Mouse (Mus musculus) hindbrain, postnatal 0 days (tissue): ENCODE measurements at regions not wholly inside any gene's neighbourhood (a gene's known extent, or its start where the extent isn't known, plus 50 kb on each side); places are given as distances from the start of the nearest gene placed in this dataset.

Source experiments
- ATAC-seq: fragments of 200-750 bp; cut with Nextera tagmentation; 2 replicates; pipeline ENCODE4 v1.8.0; 2017; ENCODE audit warnings: mild to moderate bottlenecking, moderate TSS enrichment, moderate library complexity
- DNase-seq: peaks from one replicate; pipeline ENCODE4 v3.0.0-alpha.2; 2015; ENCODE audit warnings: low spot score
- H3K27ac ChIP-seq: fragments of 300-500 bp; sonication (generic); 2 replicates; pipeline ENCODE4 v1.5.1; 2014; ENCODE audit warnings: mild to moderate bottlenecking
- H3K27me3 ChIP-seq: fragments of 300-500 bp; sonication (generic); 2 replicates; pipeline ENCODE4 v1.6.1; 2014; ENCODE audit warnings: low read length, mixed read lengths; ENCODE audit not compliant: insufficient read depth
- H3K36me3 ChIP-seq: fragments of 300-500 bp; sonication (generic); 2 replicates; pipeline ENCODE4 v1.6.1; 2014; ENCODE audit warnings: low read length, mixed read lengths; ENCODE audit not compliant: insufficient read depth
- H3K4me1 ChIP-seq: fragments of 300-500 bp; sonication (generic); 2 replicates; pipeline ENCODE4 v1.6.1; 2014; ENCODE audit warnings: antibody characterized with exemption, low read length, mixed read lengths; ENCODE audit not compliant: insufficient read depth
- H3K4me2 ChIP-seq: fragments of 300-500 bp; sonication (generic); 2 replicates; pipeline ENCODE4 v1.6.1; 2014; ENCODE audit warnings: low read depth, mild to moderate bottlenecking, low read length, moderate library complexity, mixed read lengths
- H3K4me3 ChIP-seq: fragments of 300-500 bp; sonication (generic); 2 replicates; pipeline ENCODE4 v1.5.1; 2014; ENCODE audit warnings: low read length
- H3K9ac ChIP-seq: fragments of 300-500 bp; sonication (generic); replicated peaks from 2 replicates; pipeline ENCODE4 v1.6.1; 2014; ENCODE audit warnings: mild to moderate bottlenecking, low read length, moderate library complexity, mixed read lengths
- H3K9me3 ChIP-seq: fragments of 300-500 bp; sonication (generic); 2 replicates; pipeline ENCODE4 v1.6.1; 2016; ENCODE audit warnings: low read length, mixed read lengths
- CTCF ChIP-seq: IDR thresholded peaks from 2 replicates; pipeline ENCODE4 v1.5.1; 2016; ENCODE audit warnings: antibody characterized with exemption, control low read depth, low read depth
- WGBS: fragments of 180-500 bp; shearing (Covaris S2); extraction: QIAGEN DNeasy Blood & Tissue Kit; methylation state at CpG from one replicate; pipeline ENCODE4 v1.1.7; 2014; 5-methylcytosine and 5-hydroxymethylcytosine counted together

DNA sequence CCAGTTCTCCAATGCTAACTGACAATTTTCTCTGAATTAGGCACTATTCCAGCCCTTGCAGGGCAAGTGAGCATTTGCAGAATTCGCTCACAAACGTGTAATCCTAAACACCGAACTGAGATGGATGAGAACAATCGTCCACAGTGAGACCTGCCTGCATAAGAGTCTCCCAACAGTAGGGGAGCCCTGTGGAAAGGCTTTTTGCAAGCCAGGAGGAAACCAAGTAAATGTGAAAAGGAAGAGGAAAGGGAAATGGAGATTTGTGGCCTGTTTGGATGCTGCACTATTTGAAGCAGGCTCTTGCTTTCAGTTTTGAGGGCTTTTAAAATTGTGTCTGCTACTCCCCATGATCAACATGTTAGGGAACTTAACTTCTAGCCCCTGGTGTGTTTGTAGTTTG lies 470.9 kb upstream of the A830018L16Rik start:
- Histone ChIP-seq H3K4me2 (no peak overlapping the region), H3K36me3 (no peaks in the 10 kb centered on the region), H3K4me1 (no peaks in the 10 kb centered on the region), H3K9me3 (no peaks in the 10 kb centered on the region), H3K9ac (no peak overlapping the region), H3K27ac (no peak overlapping the region), H3K27me3 (no peaks in the 10 kb centered on the region), H3K4me3 (no peak overlapping the region)
- ATAC-seq (no peak), DNase-seq (peak; percentile 18)
- TF ChIP-seq CTCF: no peak
- WGBS: 41% methylated on average over 4 of the region's 4 CpGs
